Mouse (Mus musculus): ENCODE measurements around the gene Rnf114.

Gene Rnf114

DNA sequence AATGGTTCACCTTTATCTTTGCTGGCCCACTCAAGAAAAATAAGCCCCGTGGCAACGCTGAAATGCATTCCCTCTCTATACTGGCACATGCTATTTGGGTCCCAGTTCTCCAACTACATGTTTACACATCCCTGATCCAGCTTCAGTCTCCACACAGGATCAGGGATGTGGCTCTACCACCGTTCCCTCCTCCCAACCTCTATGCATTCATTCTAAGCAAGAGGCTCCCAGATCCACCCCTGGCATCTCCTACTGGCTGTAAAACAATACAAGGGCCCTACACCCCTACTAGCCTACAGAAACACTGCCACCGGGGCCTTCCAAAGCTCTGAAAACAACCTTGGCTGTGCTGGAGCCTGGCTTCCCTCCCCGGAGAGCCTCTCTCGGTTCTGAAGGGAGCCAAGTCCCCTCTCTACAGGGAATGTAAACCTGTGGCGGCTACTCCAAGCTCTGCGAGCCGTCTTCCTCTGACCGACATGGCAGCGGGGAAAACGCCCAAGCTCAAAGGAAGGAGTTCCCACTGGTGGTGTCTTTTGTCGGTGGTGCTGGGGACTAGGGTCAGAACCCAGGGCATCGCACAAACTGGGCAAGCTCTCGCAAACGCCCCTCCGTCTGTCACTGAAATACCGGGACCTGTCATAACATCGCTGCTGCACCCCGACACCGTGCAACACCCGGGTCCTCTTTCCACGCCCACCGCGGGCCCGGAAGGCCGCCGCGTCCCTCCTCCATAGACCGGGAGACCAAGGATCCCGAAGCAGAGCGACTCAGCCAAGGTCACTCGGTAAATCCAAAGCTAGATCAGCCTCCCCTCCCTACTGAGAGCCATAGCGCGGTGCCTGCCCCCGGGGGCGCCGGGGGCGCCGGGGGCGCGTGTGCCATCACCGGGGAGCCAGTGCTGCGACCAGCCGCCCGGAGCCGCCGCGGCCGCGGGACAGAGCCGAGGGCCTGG is at the start of gene Rnf114:
Gene Rnf114 (plus strand): TSS at position 889 of the 952 bp plus-strand sequence.
- no peak for DNase-seq (ENCODE audit: low read depth in 1 of 2, low spot score in 2 of 2)

DNA sequence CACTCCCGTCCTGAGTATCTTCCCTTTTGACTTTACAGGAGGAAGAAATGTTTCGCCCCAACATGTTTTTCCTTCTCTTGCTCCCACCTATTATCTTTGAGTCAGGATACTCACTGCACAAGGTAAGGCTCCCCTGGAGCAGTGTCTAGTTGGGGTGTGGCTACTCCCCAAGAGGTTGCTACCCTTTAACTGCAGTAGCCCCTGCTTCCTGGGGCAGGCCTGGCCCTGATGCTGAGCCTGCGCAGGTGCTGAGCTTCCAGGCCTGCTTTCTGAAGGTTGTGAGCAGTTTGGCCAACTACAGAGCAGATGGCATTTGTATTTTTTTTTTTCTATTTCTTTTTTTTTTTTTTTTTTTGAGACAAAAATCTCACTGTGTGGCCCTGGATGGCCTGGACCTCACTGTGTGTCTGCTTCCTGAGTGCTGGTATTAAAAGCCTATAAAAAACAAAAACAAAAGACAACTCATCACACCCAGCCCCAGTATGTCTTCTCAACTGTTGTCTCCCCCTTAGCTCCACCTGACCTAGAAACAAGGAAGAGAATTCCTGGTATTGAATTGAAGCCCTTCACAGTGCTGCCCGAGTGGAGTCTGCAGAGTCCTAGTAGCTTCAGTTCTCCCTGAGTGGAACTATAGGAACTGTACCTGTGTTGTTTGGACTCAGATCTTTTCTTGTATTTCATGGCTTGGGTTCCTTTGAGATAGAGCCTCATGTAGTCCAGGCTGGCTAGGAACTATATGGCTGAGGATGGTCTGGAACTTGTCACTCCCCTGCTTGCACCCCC is 48.8 kb upstream of the Rnf114 start:
- DNase-seq (ENCODE audit: low read depth in 1 of 2, low spot score in 2 of 2) = no peak

DNA sequence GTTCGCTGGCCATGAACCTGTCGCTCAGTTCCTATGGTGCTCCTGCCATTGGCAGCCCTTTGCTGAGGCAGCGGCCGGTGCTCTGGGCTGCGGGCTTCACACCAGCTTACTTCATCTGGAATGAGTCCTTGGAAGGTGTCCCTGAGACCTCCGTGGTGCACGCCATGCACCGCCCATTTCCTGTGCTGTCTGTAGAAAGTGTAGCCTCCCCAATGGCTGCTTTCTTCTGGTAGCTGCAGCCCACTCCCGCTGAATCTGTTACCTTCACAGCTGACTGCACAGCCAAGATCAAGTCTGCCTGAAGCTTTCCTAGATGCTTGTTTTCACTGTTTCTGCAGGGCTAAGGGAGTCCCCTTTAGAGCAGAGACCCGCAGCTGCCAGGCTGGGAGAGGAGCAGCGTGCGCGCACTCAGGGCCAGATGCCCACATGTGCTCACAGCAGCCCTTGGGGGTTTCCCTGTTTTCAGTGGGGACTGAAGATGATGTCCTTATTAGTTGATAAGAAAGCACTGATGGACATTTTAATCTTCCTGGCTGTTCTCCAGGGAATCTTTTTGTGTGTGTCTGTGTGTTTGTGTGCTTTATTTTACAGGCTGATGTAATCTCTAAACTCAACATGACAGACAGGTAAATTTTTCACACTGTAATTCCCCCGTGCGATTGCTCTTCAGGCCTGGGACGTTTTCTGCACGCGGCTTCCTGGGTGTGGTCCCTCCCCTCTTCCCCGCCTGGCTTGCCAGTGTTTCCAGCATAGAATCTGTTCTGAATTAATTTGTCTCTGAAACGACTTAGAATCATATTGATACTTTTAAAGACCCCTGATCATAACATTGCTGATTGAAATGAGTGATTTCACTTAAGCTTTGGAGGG is 46.3 kb upstream of the Rnf114 start:
- no peak for DNase-seq (ENCODE audit: low read depth in 1 of 2, low spot score in 2 of 2)

DNA sequence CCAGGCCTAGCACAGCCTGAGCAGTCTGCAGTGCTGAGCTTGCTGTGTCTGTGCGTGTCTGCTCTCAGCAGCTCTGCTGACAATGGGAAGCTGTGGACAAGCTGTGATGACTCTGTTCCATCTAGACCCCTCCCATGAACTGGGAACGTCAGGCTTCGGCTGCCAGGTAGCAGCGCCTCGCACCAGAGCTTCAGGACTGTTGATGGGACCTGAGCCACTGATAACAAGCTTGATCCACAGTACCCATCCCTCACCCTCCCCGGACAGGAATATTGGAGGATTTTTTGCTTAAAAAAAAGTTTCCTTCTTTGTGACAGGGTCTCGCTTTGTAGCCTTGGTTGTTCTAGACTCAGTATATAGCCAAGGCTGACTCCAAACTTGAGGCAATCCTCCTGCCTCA is 45.2 kb upstream of the Rnf114 start:
- DNase-seq (ENCODE audit: low read depth in 1 of 2, low spot score in 2 of 2) = no peak

DNA sequence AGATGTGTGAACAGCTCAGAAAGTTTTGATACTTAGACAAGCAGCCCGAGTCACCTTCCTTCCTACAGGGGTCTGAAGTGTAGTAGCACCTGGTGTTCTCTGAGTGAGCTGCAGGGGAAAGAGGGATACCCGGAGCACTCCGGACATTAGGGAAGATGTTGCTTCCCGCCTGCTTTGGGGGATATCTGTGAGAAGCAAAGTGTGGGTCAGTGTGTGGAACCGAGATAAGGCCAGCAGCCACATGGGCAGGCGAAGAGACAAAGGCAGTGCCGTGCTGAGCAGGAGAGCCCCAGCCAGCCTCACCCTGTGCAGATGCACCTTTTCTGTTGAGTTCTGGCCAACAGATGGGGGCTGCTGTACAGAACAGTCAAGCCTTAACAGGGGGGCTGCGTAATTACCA is 44.8 kb upstream of the Rnf114 start:
- no peak for DNase-seq (ENCODE audit: low read depth in 1 of 2, low spot score in 2 of 2)

DNA sequence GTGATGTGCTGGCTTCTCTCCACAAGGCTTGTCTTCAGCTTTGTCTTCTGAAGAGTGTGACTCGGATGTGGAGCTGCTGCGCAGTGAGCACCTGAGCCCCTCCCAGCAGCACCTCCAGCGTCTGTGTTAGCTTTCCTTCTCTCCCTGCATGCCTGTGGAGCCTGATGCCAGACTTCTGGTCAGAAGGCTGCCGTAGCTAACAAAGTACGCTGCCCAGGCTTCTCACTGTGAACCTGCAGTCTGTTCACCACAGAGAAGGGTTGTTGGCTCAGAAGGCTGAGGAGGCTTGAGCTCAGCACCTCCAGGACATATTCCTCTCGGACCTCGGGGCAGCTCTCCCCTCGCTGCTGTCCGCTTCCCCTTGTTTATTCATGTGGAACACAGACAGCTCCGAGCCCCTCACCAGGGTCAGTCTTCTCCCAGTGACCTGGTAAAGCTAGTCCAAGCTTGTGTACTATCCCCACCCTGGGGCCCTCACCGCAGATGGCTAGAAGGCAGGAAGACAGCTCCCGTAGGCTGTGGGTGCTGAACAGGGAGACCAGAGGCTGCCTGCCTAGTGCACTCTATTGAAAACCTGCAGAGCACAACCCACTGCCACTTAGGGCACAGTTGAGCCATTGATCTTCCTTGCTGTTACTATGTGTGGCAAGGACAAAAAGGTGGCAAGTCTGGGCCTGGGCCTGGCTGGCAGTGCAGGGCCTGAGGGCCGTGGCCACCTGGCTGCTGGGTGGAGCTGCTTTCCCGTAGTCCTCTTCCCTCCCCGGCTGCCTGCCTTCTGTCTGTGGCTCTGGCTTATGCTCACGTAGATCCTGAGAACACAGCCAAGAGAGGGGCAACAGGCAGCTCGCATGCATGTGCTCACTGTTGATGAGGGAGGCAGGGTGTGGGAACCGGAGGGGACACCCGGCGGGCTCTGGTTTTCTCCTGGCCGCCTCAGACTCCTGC is 42.8 kb upstream of the Rnf114 start:
- no peak for DNase-seq (ENCODE audit: low read depth in 1 of 2, low spot score in 2 of 2)

DNA sequence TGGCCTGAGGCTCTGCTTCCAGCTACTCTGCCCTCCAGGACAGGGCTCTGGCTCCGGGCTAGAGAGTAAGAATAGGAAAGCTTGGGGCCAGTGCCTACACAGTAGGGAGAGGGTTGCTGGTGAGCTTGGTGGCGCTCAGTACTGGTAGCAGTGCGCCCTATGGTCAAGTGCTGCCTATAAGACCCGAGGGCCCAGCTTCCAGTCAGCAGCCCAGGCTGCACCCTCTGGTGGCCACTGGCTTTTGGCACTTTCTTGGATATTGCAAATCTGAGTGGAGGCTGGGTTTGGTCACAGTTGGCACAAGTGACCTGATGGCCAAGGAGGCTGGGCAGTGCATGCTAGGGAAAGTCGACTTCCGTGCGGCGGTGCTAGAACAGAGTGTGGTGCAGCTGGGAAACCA is 41.8 kb upstream of the Rnf114 start:
- no peak for DNase-seq (ENCODE audit: low read depth in 1 of 2, low spot score in 2 of 2)

DNA sequence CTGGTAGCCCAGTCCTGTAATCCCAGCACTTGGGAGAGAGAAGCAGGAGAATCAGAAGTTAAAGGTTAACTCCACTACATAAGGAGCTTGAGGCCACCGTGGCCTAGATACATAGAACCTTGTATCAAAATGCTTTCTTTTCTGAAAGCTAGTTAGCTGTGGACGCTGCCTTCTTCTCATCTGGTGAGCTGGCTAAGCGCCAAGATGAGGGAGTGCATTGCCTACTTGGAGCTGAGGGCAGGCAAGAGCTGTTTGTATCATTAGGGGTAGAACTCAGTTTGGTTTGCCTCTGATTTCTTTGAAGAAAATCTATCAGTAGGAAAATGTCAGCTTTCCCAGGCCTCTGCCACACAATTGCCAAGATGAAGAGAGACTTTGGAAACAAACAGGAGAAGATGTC is 38.6 kb upstream of the Rnf114 start:
- DNase-seq (ENCODE audit: low read depth in 1 of 2, low spot score in 2 of 2) = no peak

DNA sequence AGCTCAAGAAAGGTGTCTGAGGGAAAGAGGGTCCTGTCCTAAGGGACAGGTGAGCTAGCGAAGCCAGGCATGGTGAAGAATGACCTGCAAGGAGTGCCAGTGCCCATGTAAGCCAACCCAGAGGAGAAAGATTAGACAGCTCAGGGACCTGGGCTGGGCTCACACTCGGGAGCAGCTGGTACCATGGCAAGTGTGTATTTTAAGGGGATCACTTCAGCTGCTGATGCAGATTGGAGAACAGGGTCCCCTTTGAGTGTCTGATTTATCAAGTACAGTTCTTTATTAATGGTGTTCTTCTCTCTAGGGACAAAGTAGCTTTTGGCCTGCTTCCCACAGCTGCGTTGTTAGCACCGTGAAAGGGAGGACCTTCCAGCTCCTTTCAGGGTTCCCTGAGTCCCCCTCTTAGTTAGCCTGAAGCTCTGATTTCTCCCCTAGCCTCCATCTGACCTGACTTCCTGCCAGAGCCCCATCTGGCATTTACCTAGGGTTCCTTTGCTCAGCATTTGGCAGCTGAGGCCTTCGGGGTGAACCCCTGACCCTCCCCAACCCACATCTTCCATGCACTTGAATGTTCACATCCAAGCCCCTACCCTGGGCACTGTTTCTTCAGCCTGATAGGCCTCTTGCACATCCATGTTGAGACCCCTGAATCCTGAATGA is 36.0 kb upstream of the Rnf114 start:
- no peak for DNase-seq (ENCODE audit: low read depth in 1 of 2, low spot score in 2 of 2)

DNA sequence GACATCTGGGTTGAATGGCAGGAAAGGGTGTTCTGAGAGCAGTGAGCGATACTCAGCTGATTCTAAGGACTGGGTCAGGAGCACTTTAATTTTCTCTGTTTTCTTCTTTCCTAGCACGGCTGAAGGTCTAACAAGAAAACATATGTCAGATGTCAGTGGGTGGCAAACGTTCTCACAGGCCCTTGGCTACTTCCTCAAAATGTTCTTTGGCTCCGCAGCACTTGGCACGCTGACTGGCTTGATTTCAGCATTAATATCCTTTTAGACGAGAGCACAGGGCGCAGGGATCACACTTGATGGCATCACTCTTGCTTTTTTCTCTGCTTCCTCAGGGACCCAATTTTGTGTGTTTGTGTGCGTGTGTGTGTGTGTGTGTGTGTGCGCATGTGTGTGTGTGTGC is 35.2 kb upstream of the Rnf114 start:
- no peak for DNase-seq (ENCODE audit: low read depth in 1 of 2, low spot score in 2 of 2)

DNA sequence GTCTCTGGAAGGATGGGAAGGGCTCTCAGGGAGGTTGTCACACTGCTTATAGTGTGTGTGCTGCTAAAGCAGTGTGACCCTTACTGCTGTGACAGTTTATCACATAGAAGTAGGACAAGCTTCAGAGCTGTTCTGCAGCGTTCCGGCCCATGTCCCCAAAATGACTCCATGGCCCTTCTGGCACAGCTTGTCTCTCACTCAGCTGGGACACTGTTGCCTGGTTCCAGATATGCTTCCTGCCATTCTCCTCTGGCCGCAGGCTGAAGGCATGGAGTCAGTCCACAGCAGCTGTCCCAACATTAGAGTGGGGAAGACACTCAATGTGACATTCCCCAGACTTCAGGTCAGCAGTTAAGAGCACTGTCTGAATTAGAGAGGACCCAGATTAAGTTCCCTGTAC is 33.9 kb upstream of the Rnf114 start:
- no peak for DNase-seq (ENCODE audit: low read depth in 1 of 2, low spot score in 2 of 2)

DNA sequence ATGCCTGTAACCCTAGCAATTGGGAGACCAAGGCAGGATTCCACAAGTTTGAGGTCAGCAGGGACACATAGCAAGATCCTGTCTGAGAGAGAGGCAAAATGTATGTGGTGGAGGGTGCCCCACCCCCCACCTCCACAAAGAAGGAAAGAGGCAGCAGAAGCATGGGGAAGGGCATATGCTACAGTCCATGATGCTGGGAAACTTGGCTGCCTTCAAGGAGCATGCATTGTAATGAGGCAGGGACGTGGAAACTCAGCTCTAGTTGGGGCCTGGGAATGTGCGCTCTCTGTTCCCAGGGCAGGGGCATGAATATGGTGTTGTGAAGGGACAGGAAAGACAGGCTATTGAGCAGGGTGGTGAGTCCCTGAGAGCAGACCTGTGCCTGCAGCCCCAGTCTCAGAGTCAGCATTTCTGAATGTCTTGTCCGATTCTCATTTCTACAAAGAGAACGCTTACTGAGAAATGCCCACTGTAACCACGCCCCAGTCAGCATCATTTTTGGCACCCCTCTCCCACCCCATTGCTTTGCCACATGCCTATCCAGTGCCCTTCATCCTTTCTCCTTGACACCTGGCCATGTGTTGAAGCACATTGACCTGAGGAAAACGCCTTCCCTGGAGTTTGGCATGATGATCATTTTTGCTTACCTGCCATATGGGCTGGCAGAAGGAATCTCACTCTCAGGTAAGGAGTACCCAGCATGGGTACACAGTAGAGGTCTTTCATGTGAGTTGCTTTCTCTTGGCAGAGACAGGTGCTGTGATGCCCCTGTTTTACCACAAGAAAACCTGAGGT is 33.2 kb upstream of the Rnf114 start:
- no peak for DNase-seq (ENCODE audit: low read depth in 1 of 2, low spot score in 2 of 2)

DNA sequence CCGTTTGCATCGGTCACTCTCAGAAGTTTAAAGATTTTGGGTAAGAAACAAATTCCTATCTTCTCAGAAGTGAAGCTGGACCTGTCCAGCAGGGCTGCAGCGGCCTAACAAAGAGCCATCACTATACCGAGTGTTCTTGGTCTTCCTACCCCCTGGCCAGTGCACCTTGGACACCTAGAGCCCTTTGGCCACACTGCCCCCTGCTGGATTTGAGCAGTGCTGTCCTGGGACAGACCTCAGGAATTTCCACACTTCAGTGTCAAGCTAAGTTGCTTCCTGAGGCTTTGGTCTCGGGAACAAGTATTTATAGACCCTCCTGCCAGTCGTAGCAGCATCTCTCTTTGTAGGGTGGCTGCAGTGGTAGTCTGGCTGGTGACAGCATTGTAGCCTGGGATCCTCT is 29.5 kb upstream of the Rnf114 start:
- DNase-seq (ENCODE audit: low read depth in 1 of 2, low spot score in 2 of 2) = peak in 1 of 2 experiments; percentile 30

DNA sequence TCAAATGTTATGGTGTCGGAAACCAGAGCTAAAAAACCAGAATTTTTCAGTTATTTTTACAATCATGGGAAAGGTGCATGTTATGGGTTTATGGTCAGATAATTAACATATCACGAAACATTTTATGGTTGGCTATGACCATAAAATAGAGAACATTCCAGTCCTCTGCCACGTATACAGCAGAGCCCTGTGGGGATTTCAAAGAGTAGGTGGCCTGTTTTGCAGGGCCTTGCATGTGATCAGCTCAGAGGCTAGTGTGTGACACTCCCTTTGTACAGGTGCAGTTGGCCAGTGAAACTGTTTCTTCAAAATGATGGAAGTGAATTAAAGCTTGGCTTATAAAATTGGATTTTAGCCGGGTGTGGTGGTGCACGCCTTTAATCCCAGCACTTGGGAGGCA is 28.6 kb upstream of the Rnf114 start:
- DNase-seq (ENCODE audit: low read depth in 1 of 2, low spot score in 2 of 2) = no peak

DNA sequence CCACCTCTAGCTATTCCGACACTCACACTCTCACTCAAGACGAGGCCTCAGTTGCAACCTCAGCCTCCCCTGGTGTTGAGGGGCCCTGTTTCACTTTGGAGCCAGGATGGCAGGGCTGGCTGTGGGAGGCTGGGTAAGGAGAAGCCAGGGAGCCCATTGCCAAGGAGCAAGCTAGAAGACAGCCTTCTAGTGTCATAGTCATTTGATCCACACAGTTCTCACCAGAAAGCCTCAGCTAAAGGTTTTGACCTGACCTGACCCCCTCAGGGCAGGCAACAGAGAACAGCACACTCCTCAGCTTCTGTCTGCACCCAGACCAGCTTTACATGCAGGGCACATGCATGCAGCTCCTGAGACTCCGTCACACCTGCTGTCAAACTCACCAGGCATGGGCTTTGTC is 26.5 kb upstream of the Rnf114 start:
- no peak for DNase-seq (ENCODE audit: low read depth in 1 of 2, low spot score in 2 of 2)

DNA sequence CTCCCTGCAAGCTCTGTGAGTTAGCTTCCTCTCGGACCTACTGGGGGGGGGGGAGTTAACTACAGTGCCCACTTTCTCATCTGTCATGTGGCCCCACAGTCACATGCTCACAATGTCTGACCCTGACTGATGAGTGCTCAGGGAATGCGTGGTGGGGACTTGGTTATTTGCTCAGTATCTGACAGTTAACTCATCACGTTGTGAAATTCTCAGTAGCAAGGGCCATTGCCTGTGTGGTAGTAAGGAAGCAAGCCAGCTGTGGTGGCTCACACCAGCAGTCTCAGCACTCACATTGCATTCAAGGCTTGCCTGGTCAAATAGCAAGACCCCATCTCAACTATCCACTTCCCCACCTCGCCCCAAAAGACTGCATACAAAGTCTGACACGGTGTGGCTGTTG is 25.2 kb upstream of the Rnf114 start:
- no peak for DNase-seq (ENCODE audit: low read depth in 1 of 2, low spot score in 2 of 2)

DNA sequence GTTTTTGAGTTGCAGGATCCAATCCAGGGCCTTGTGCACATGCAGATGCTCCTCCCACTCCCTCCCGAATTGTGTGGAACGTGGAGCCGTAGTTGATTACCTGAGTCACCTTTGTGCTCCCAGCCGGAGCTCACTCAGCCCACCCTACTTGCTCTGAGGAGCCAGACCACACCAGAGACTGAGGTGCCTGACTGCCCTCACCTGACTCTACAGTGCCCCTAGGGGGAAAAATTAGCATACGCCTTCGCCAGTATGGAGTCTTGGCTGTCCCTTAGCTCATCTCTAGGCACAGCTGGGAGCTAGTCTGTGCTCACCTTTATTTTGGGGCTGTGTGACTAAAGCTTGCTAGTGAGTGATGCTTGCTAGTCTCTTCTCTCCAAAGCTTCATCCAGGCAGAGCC is 24.0 kb upstream of the Rnf114 start:
- no peak for DNase-seq (ENCODE audit: low read depth in 1 of 2, low spot score in 2 of 2)

DNA sequence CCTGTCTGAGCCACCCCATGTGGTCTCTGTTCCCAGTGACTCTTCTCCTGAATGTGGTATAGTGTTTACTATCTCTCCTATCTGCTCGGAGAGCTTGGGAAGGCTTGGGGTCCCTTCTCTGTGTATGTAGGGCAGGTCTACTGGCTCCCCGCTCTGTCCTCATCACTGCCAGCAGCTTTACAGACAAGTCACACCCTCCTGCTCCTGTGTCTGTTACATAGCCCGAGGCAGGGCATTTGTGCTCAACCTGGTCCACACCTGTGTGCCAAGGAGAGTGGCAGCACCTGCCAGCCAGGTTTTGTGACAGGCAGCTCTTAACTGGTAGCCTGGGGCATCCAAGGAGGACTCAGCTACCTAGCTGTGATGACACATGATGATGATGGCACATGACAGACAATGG is 21.8 kb upstream of the Rnf114 start:
- DNase-seq (ENCODE audit: low read depth in 1 of 2, low spot score in 2 of 2) = no peak

DNA sequence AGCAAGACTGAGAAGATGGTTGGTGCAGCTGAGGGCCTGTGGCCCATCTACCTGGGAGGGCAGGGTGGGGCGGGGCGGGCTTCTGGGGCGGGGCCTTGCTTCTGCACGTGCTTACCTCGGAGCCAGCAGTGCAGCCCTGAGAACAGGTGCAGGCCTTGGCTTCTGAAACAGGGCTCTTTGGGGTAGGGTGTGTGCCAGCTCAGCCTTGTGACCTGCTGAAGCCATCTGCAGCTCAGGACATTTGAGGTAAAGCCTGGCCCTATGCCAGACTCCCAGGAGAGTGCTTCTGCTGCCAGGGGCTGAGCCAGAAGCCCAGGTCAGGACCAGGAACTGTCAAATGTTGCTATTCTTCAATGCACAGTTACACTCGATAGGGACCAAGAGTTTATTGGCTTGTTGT is 20.9 kb upstream of the Rnf114 start:
- no peak for DNase-seq (ENCODE audit: low read depth in 1 of 2, low spot score in 2 of 2)

Measured in monocyte, adult 2 months (primary cell).